Mouse (Mus musculus) megakaryocyte, embryonic 14.5 days (primary cell): Measurements from ENCODE around the gene Asb16.

ENCODE experiments used
- FLI1 ChIP-seq: IDR thresholded peaks from 2 replicates; pipeline ENCODE4 v1.6.1; 2012; ENCODE audit warnings: low read length, inconsistent platforms, mixed read lengths
- GATA1 ChIP-seq: IDR thresholded peaks from 3 replicates; pipeline ENCODE4 v1.6.1; 2012; ENCODE audit warnings: mixed read lengths, low read length, inconsistent platforms, borderline replicate concordance

DNA sequence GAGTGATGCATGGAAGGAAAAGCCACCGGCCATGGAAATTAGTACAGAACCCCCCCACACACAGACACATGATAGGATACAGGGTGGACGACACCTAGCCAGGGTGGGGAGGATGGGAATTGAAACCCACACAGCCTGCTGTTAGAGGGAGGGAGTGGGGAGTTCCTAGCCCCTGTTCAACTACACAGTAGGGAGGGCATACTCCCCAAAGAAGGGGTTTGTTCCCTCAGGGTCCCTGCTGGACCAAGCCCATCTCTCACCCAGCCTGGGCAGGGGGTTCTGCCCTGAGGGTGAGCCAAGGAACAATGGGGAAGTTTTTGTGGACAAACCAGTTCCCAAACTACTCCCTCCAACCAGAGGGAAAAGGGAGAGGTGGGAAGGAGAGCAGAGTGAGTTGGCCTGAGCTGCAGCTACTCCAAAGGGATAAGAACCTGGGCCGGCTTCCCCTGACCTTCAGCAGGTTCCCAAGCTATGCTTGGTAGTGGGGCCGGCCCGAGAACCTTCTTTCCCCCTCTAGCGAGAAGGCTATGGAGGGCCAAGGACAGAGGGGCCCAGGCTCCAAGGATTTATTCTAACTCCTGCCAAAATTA lies 21.1 kb downstream of the Asb16 start:
- no peak for TF ChIP-seq GATA1
- TF ChIP-seq FLI1: no peak
